Mouse (Mus musculus): Measurements from ENCODE around the gene Olfr1491. TPM values are rescaled to one million over a fixed set of nuclear protein-coding genes. Genes with fewer than 3 reads are reported as not detected.

Gene Olfr1491
- polyA plus RNA-seq (2015; fragmentation: Nextera tagmentation; extraction: Ambion mirVana), result not detected in 2 replicates

DNA sequence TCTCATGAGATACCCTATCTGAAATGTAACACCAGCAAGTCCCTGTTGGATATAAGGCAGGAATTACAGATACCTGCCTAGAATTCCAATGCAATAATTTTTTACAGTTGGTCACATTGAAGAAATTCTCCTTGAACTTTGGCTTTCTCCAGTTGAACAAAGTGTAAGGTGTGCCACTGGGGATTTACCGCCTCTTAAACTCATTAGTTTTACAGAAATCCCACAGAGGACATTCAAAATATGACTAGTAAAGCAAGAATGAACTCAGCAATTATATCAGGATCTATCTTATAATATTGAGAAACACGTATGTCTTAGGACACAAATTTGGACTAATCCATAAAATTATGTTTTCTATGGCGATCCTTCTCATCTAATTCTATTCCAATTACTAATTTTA is at the start of gene Olfr1491:
TSS of gene Olfr1491 (plus strand) at position 301 of the 400 bp plus-strand sequence.
- no peak within 1 kb of the TSS for H3K9ac ChIP-seq
- H3K4me3 ChIP-seq, result no peak within 1 kb of the TSS
- no peaks in the 10 kb centered on the region for H3K9me3 ChIP-seq
- no peaks in the 10 kb centered on the region for H3K27me3 ChIP-seq
- H3K4me1 ChIP-seq, result no peaks in the 10 kb centered on the region
- 62% methylated on average over 3 of the region's 3 CpGs for WGBS
- no peak within 1 kb of the TSS for H3K27ac ChIP-seq
- H3K4me2 ChIP-seq, result no peak within 1 kb of the TSS
- no peak for ATAC-seq (ENCODE audit: borderline replicate concordance, extremely low read depth, low FRiP score, low TSS enrichment)
- H3K36me3 ChIP-seq, result no peaks in the 10 kb centered on the region

DNA sequence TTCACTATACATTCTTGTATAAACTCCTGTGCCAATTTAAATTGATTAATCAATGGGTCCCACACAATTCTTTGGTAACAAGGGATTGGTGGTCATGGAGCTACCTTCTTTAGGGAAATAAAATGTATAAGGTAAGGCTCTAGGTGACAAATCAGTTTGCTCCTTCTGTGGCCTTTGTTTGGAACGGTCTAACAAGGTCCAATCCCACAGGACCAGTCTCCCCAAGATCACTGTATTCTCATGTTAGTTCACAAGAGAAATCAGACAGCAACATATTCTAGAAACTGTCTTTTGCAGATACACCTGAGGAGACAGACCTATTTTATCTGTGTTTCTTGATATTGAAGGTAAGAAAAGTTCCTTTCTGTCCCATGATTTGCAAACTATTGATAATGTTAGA is 46.3 kb upstream of the Olfr1491 start, which contains the start of gene Olfr1490:
TSS of gene Olfr1490 (plus strand) at position 301 of the 400 bp plus-strand sequence.
- Histone ChIP-seq H3K27me3 (no peaks in the 10 kb centered on the region), H3K27ac (no peak within 1 kb of the TSS), H3K4me3 (no peak within 1 kb of the TSS), H3K4me2 (no peak within 1 kb of the TSS), H3K9me3 (no peaks in the 10 kb centered on the region), H3K4me1 (no peaks in the 10 kb centered on the region), H3K36me3 (no peaks in the 10 kb centered on the region), H3K9ac (no peak within 1 kb of the TSS)
- ATAC-seq (ENCODE audit: borderline replicate concordance, extremely low read depth, low FRiP score, low TSS enrichment), result no peak
- 72% methylated on average over 1 of the region's 1 CpGs for WGBS

DNA sequence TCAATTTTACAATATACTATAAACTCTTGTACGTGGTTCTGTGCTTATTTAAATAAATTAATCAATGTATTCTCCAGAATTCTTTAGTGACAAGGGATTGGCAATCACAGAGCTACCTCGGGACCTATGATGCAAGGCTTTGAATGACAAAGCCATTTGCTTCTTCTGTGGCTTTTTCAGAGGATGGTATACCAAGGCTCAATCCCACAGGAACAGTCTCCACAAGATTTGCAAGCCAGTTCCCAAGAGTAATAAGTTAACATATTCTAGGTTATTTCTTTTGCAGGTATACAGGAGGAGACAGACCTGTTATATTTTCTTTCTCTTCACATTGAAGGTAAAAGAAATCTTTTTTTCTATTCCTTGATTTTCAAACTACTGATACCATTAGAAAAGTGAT is 25.9 kb downstream of the Olfr1491 start, which contains the start of gene Olfr1493-ps1:
TSS of gene Olfr1493-ps1 (plus strand) at position 301 of the 400 bp plus-strand sequence.
- H3K36me3 ChIP-seq, result no peaks in the 10 kb centered on the region
- H3K9me3 ChIP-seq, result no peaks in the 10 kb centered on the region
- H3K4me3 ChIP-seq, result no peak within 1 kb of the TSS
- no peak within 1 kb of the TSS for H3K4me2 ChIP-seq
- 43% methylated on average over 2 of the region's 2 CpGs for WGBS
- no peak within 1 kb of the TSS for H3K9ac ChIP-seq
- no peaks in the 10 kb centered on the region for H3K4me1 ChIP-seq
- H3K27ac ChIP-seq, result no peak within 1 kb of the TSS
- no peak for ATAC-seq (ENCODE audit: borderline replicate concordance, extremely low read depth, low FRiP score, low TSS enrichment)
- no peaks in the 10 kb centered on the region for H3K27me3 ChIP-seq

DNA sequence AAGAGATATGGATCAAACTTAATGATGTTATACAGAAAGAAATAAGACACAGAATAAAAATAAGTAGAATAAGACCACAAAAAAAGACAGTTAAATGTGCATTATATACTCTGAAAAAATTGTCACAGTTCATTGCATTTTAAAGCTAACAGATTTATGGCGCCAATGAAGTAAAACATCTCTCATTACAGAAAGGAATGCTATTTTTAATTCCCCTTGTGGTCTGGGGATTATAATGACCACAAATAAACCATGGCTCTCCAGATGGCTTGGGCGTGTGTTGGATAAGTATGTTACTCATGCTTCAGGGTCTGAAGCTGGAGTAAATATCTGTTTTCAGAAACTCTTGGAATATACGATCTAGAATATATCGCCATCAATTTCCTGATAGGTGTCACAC is 42.4 kb downstream of the Olfr1491 start, which contains the start of gene Olfr1494:
TSS of gene Olfr1494 (plus strand) at position 301 of the 400 bp plus-strand sequence.
- Histone ChIP-seq H3K27ac (no peak within 1 kb of the TSS), H3K4me1 (no peaks in the 10 kb centered on the region), H3K4me2 (no peak within 1 kb of the TSS), H3K4me3 (no peak within 1 kb of the TSS), H3K9me3 (no peaks in the 10 kb centered on the region), H3K36me3 (no peaks in the 10 kb centered on the region), H3K9ac (no peak within 1 kb of the TSS), H3K27me3 (no peaks in the 10 kb centered on the region)
- ATAC-seq (ENCODE audit: borderline replicate concordance, extremely low read depth, low FRiP score, low TSS enrichment), result no peak
- WGBS, result 85% methylated on average over 4 of the region's 4 CpGs

DNA sequence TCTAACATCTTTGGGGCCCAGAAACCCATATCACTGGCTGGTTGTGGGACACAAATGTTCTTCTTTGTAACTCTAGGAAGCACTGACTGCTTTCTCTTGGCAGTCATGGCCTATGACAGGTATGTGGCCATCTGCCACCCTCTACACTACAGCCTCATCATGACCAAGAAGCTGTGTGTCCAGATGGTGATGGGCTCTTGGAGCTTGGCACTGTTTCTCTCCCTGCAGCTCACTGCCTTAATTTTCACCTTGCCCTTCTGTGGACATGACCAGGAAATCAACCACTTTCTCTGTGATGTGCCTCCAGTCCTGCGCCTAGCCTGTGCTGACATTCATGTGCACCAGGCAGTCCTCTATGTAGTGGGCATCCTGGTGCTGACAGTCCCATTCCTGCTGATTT is 52.3 kb downstream of the Olfr1491 start:
- no peak overlapping the region for H3K27ac ChIP-seq
- no peaks in the 10 kb centered on the region for H3K4me1 ChIP-seq
- no peak overlapping the region for H3K4me2 ChIP-seq
- no peaks in the 10 kb centered on the region for H3K9me3 ChIP-seq
- no peak overlapping the region for H3K9ac ChIP-seq
- 71% methylated on average over 1 of the region's 1 CpGs for WGBS
- no peak overlapping the region for H3K4me3 ChIP-seq
- H3K36me3 ChIP-seq, result no peaks in the 10 kb centered on the region
- no peak for ATAC-seq (ENCODE audit: borderline replicate concordance, extremely low read depth, low FRiP score, low TSS enrichment)
- no peaks in the 10 kb centered on the region for H3K27me3 ChIP-seq

Other genes with a start within 250 kb of the Olfr1491 start
- not detected in 2 replicates for gene Olfr1472, start 241.2 kb upstream of the Olfr1491 start, polyA plus RNA-seq (2015; fragmentation: Nextera tagmentation; extraction: Ambion mirVana)
- not detected in 2 replicates for gene Olfr1474, start 227.7 kb upstream of the Olfr1491 start, polyA plus RNA-seq (2015; fragmentation: Nextera tagmentation; extraction: Ambion mirVana)
- gene Olfr1475, start 217.1 kb upstream of the Olfr1491 start, polyA plus RNA-seq (2015; fragmentation: Nextera tagmentation; extraction: Ambion mirVana), result not detected in 2 replicates
- not detected in 2 replicates for gene Olfr1477, start 196.7 kb upstream of the Olfr1491 start, polyA plus RNA-seq (2015; fragmentation: Nextera tagmentation; extraction: Ambion mirVana)
- gene Olfr1480, start 169.4 kb upstream of the Olfr1491 start, polyA plus RNA-seq (2015; fragmentation: Nextera tagmentation; extraction: Ambion mirVana), result not detected in 2 replicates
- gene Olfr1484, start 113.8 kb upstream of the Olfr1491 start, polyA plus RNA-seq (2015; fragmentation: Nextera tagmentation; extraction: Ambion mirVana), result not detected in 2 replicates
- gene Olfr1487, start 79.9 kb upstream of the Olfr1491 start, polyA plus RNA-seq (2015; fragmentation: Nextera tagmentation; extraction: Ambion mirVana), result not detected in 2 replicates
- gene Olfr1489, start 65.6 kb upstream of the Olfr1491 start, polyA plus RNA-seq (2015; fragmentation: Nextera tagmentation; extraction: Ambion mirVana), result not detected in 2 replicates
- gene Olfr1490, start 46.2 kb upstream of the Olfr1491 start, polyA plus RNA-seq (2015; fragmentation: Nextera tagmentation; extraction: Ambion mirVana), result not detected in 2 replicates
- gene Olfr1493-ps1, start 26.0 kb downstream of the Olfr1491 start, polyA plus RNA-seq (2015; fragmentation: Nextera tagmentation; extraction: Ambion mirVana), result not detected in 2 replicates
- not detected in 2 replicates for gene Olfr1494, start 42.5 kb downstream of the Olfr1491 start, polyA plus RNA-seq (2015; fragmentation: Nextera tagmentation; extraction: Ambion mirVana)
- gene Olfr1495, start 67.3 kb downstream of the Olfr1491 start, polyA plus RNA-seq (2015; fragmentation: Nextera tagmentation; extraction: Ambion mirVana), result not detected in 2 replicates
- not detected in 2 replicates for gene Olfr1496, start 80.6 kb downstream of the Olfr1491 start, polyA plus RNA-seq (2015; fragmentation: Nextera tagmentation; extraction: Ambion mirVana)
- not detected in 2 replicates for gene Olfr1497, start 100.9 kb downstream of the Olfr1491 start, polyA plus RNA-seq (2015; fragmentation: Nextera tagmentation; extraction: Ambion mirVana)
- not detected in 2 replicates for gene Olfr1499, start 122.2 kb downstream of the Olfr1491 start, polyA plus RNA-seq (2015; fragmentation: Nextera tagmentation; extraction: Ambion mirVana)
- gene Olfr1500, start 133.2 kb downstream of the Olfr1491 start, polyA plus RNA-seq (2015; fragmentation: Nextera tagmentation; extraction: Ambion mirVana), result not detected in 2 replicates
- gene Olfr1501, start 153.4 kb downstream of the Olfr1491 start, polyA plus RNA-seq (2015; fragmentation: Nextera tagmentation; extraction: Ambion mirVana), result not detected in 2 replicates
- not detected in 2 replicates for gene Olfr1502, start 164.5 kb downstream of the Olfr1491 start, polyA plus RNA-seq (2015; fragmentation: Nextera tagmentation; extraction: Ambion mirVana)
- not detected in 2 replicates for gene Olfr1504, start 200.7 kb downstream of the Olfr1491 start, polyA plus RNA-seq (2015; fragmentation: Nextera tagmentation; extraction: Ambion mirVana)
- not detected in 2 replicates for gene Olfr1505, start 216.3 kb downstream of the Olfr1491 start, polyA plus RNA-seq (2015; fragmentation: Nextera tagmentation; extraction: Ambion mirVana)